Mouse (Mus musculus) heart, embryonic 15.5 days (tissue): ENCODE data around the gene Evpl. TPM values are rescaled to one million over a fixed set of nuclear protein-coding genes. Genes with fewer than 3 reads are reported as not detected.

Experiments used
- polyA plus RNA-seq: library from polyadenylated mRNA; unstranded; fragments of >200 nt; fragmentation: Nextera tagmentation; extraction: Ambion mirVana; gene quantifications from 2 replicates; pipeline ENCODE4 v1.2.1, GENCODE M21; 2015

The Evpl gene
- polyA plus RNA-seq, 1 experiment from 2014 or later, result 0.71 TPM

Other genes with a start within 250 kb of the Evpl start
- 120 and 147 TPM in 2 replicates for gene Galk1, start 225.4 kb downstream of the Evpl start, polyA plus RNA-seq
- 648 and 727 TPM in 2 replicates for gene H3f3b, start 210.1 kb downstream of the Evpl start, polyA plus RNA-seq
- gene Unk, start 207.8 kb downstream of the Evpl start, polyA plus RNA-seq, result 19.5 and 27.3 TPM in 2 replicates
- 1.0 and 3.9 TPM in 2 replicates for gene Unc13d, start 160.1 kb downstream of the Evpl start, polyA plus RNA-seq
- 121 and 139 TPM in 2 replicates for gene Wbp2, start 151.1 kb downstream of the Evpl start, polyA plus RNA-seq
- gene Trim47, start 110.9 kb downstream of the Evpl start, polyA plus RNA-seq, result 79.1 and 91.1 TPM in 2 replicates
- 5.0 and 5.5 TPM in 2 replicates for gene Trim65, start 106.9 kb downstream of the Evpl start, polyA plus RNA-seq
- gene Mrpl38, start 99.2 kb downstream of the Evpl start, polyA plus RNA-seq, result 90.7 and 94.4 TPM in 2 replicates
- gene Fbf1, start 69.9 kb downstream of the Evpl start, polyA plus RNA-seq, result 19.8 and 26.0 TPM in 2 replicates
- gene Ten1, start 39.2 kb downstream of the Evpl start, polyA plus RNA-seq, result 73.2 and 75.7 TPM in 2 replicates
- gene Acox1, start 39.0 kb downstream of the Evpl start, polyA plus RNA-seq, result 31.4 and 35.4 TPM in 2 replicates
- gene Srp68, start 36.1 kb upstream of the Evpl start, polyA plus RNA-seq, result 57.2 and 74.0 TPM in 2 replicates
- 0.19 and 0.20 TPM in 2 replicates for gene Galr2, start 42.9 kb upstream of the Evpl start, polyA plus RNA-seq
- 45.2 and 58.2 TPM in 2 replicates for gene Exoc7, start 69.2 kb upstream of the Evpl start, polyA plus RNA-seq
- gene Foxj1, start 97.3 kb upstream of the Evpl start, polyA plus RNA-seq, result 0.89 and 2.6 TPM in 2 replicates
- 7.1 and 14.3 TPM in 2 replicates for gene Rnf157, start 175.0 kb upstream of the Evpl start, polyA plus RNA-seq
- gene Ubald2, start 196.0 kb upstream of the Evpl start, polyA plus RNA-seq, result 29.3 and 32.5 TPM in 2 replicates
- 0.10 TPM in 1 of 2 replicates, not detected in the other for gene Qrich2, start 228.2 kb upstream of the Evpl start, polyA plus RNA-seq